Mouse (Mus musculus): ENCODE data around the gene Hesx1.

Hesx1 gene

GRCm38 (mm10) chr14:27000386-27000785 is 6.2 kb downstream of the Hesx1 start:
- in situ Hi-C loops (cut with MboI; ENCODE audit: low pct_unique_long_range_greater_than_20kb in 1 of 2, low sequenced_read_pairs in 2 of 2, unreplicated experiment in 1 of 2): no loop called here

- in situ Hi-C loops (cut with MboI; ENCODE audit: low pct_unique_long_range_greater_than_20kb in 1 of 2, low sequenced_read_pairs in 2 of 2, unreplicated experiment in 1 of 2): no loop called here
Measured at GRCm38 (mm10) chr14:27004906-27005305, 10.7 kb downstream of the Hesx1 start.

- in situ Hi-C loops (cut with MboI; ENCODE audit: low pct_unique_long_range_greater_than_20kb in 1 of 2, low sequenced_read_pairs in 2 of 2, unreplicated experiment in 1 of 2): no loop called here
Measured at GRCm38 (mm10) chr14:27005937-27006336, 11.7 kb downstream of the Hesx1 start.

GRCm38 (mm10) chr14:27011561-27011960 is 17.3 kb downstream of the Hesx1 start:
- in situ Hi-C loops (cut with MboI; ENCODE audit: low pct_unique_long_range_greater_than_20kb in 1 of 2, low sequenced_read_pairs in 2 of 2, unreplicated experiment in 1 of 2): loop anchor here in 1 of 2 experiments (5.0 kb wide), 1 partner anchor 49 kb away; no protein-coding TSS in a partner anchor

- in situ Hi-C loops (cut with MboI; ENCODE audit: low pct_unique_long_range_greater_than_20kb in 1 of 2, low sequenced_read_pairs in 2 of 2, unreplicated experiment in 1 of 2): loop anchor here in 1 of 2 experiments (5.0 kb wide), 1 partner anchor 51 kb away; no protein-coding TSS in a partner anchor
Measured at GRCm38 (mm10) chr14:27013658-27014057, 19.4 kb downstream of the Hesx1 start.

GRCm38 (mm10) chr14:27017936-27018335 is 23.7 kb downstream of the Hesx1 start:
- in situ Hi-C loops (cut with MboI; ENCODE audit: low pct_unique_long_range_greater_than_20kb in 1 of 2, low sequenced_read_pairs in 2 of 2, unreplicated experiment in 1 of 2): no loop called here

- in situ Hi-C loops (cut with MboI; ENCODE audit: low pct_unique_long_range_greater_than_20kb in 1 of 2, low sequenced_read_pairs in 2 of 2, unreplicated experiment in 1 of 2): loop anchor here (5.0 to 10.0 kb wide), 2 partner anchors 33 to 125 kb away; partner anchors contain the start of gene Asb14 (in 1 of the 2)
Measured at GRCm38 (mm10) chr14:27019850-27020249, 25.6 kb downstream of the Hesx1 start.

- in situ Hi-C loops (cut with MboI; ENCODE audit: low pct_unique_long_range_greater_than_20kb in 1 of 2, low sequenced_read_pairs in 2 of 2, unreplicated experiment in 1 of 2): loop anchor here (5.0 to 10.0 kb wide), 2 partner anchors 36 to 128 kb away; partner anchors contain the start of gene Asb14 (in 1 of the 2)
Measured at GRCm38 (mm10) chr14:27022876-27023275, 28.7 kb downstream of the Hesx1 start.

GRCm38 (mm10) chr14:27024664-27025063 is 30.4 kb downstream of the Hesx1 start:
- in situ Hi-C loops (cut with MboI; ENCODE audit: low pct_unique_long_range_greater_than_20kb in 1 of 2, low sequenced_read_pairs in 2 of 2, unreplicated experiment in 1 of 2): loop anchor here (5.0 to 10.0 kb wide), 2 partner anchors 37 to 130 kb away; partner anchors contain the start of gene Asb14 (in 1 of the 2)

- in situ Hi-C loops (cut with MboI; ENCODE audit: low pct_unique_long_range_greater_than_20kb in 1 of 2, low sequenced_read_pairs in 2 of 2, unreplicated experiment in 1 of 2): loop anchor here in 1 of 2 experiments (10.0 kb wide), 1 partner anchor 135 kb away; the partner anchor contains the start of gene Asb14
Measured at GRCm38 (mm10) chr14:27029771-27030173, 35.6 kb downstream of the Hesx1 start.

- in situ Hi-C loops (cut with MboI; ENCODE audit: low pct_unique_long_range_greater_than_20kb in 1 of 2, low sequenced_read_pairs in 2 of 2, unreplicated experiment in 1 of 2): no loop called here
Measured at GRCm38 (mm10) chr14:27031142-27031541, 36.9 kb downstream of the Hesx1 start.

GRCm38 (mm10) chr14:27037513-27037912 is 43.3 kb downstream of the Hesx1 start:
- in situ Hi-C loops (cut with MboI; ENCODE audit: low pct_unique_long_range_greater_than_20kb in 1 of 2, low sequenced_read_pairs in 2 of 2, unreplicated experiment in 1 of 2): loop anchor here in 1 of 2 experiments (5.0 kb wide), 1 partner anchor 60 kb away; no protein-coding TSS in a partner anchor

GRCm38 (mm10) chr14:27038783-27039182 is 44.6 kb downstream of the Hesx1 start, which contains the start of gene Il17rd:
TSS of gene Il17rd (plus strand) at chr14:27038941.
- in situ Hi-C loops (cut with MboI; ENCODE audit: low pct_unique_long_range_greater_than_20kb in 1 of 2, low sequenced_read_pairs in 2 of 2, unreplicated experiment in 1 of 2): loop anchor here in 1 of 2 experiments (5.0 kb wide), 1 partner anchor 59 kb away; no protein-coding TSS in a partner anchor

GRCm38 (mm10) chr14:27039281-27040248 is 45.3 kb downstream of the Hesx1 start:
- in situ Hi-C loops (cut with MboI; ENCODE audit: low pct_unique_long_range_greater_than_20kb in 1 of 2, low sequenced_read_pairs in 2 of 2, unreplicated experiment in 1 of 2): loop anchor here (5.0 kb wide), 1 partner anchor 58 kb away; no protein-coding TSS in a partner anchor

GRCm38 (mm10) chr14:27040451-27040850 is 46.2 kb downstream of the Hesx1 start:
- in situ Hi-C loops (cut with MboI; ENCODE audit: low pct_unique_long_range_greater_than_20kb in 1 of 2, low sequenced_read_pairs in 2 of 2, unreplicated experiment in 1 of 2): loop anchor here in 1 of 2 experiments (5.0 kb wide), 1 partner anchor 57 kb away; no protein-coding TSS in a partner anchor

- in situ Hi-C loops (cut with MboI; ENCODE audit: low pct_unique_long_range_greater_than_20kb in 1 of 2, low sequenced_read_pairs in 2 of 2, unreplicated experiment in 1 of 2): loop anchor here in 1 of 2 experiments (5.0 kb wide), 1 partner anchor 55 kb away; no protein-coding TSS in a partner anchor
Measured at GRCm38 (mm10) chr14:27042280-27042983, 48.2 kb downstream of the Hesx1 start.

GRCm38 (mm10) chr14:27043416-27043815 is 49.2 kb downstream of the Hesx1 start:
- in situ Hi-C loops (cut with MboI; ENCODE audit: low pct_unique_long_range_greater_than_20kb in 1 of 2, low sequenced_read_pairs in 2 of 2, unreplicated experiment in 1 of 2): loop anchor here in 1 of 2 experiments (5.0 kb wide), 1 partner anchor 54 kb away; no protein-coding TSS in a partner anchor
